Mouse (Mus musculus): ENCODE data around the gene Dpy19l3. TPM values are rescaled to one million over a fixed set of nuclear protein-coding genes. Genes with fewer than 3 reads are reported as not detected.

Gene Dpy19l3
- polyA plus RNA-seq, 1 experiment = 2.3 TPM

DNA sequence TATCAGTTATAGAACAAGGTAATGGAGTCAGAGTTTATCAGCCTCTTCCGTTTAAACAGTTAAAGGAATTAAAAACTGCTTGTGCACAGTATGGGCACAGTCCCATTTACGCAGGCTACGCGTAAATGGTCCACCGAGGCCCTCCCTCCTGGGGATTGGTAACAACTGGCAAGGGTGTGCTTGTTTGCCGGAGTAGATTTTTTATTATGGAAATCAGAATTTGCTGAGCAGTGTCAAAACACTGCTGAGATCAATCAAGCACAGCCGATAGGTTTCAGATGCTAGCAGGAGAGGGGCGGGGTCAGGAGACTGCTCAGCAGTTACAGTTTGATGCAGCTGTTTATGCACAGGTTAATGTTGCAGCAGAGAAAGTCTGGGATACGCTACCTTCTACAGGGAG is 66.0 kb downstream of the Dpy19l3 start:
- WGBS = 82% methylated on average over 9 of the region's 9 CpGs
- Histone ChIP-seq H3K27me3 (ENCODE audit: control insufficient read depth, insufficient read depth, low read length) (no peaks in the 10 kb centered on the region), H3K4me1 (ENCODE audit: control insufficient read depth, insufficient read depth, insufficient read length, low read length) (no peaks in the 10 kb centered on the region), H3K4me3 (ENCODE audit: low read depth, low read length) (no peak overlapping the region), H3K36me3 (ENCODE audit: control insufficient read depth, insufficient read depth, low read length) (no peaks in the 10 kb centered on the region), H3K27ac (ENCODE audit: insufficient read depth, low read depth, low read length) (no peak overlapping the region)
- no peak for TF ChIP-seq POLR2A (IDR thresholded peaks at IDR 0.05; ENCODE audit: low read depth, low read length)
- no peak for TF ChIP-seq CTCF (IDR thresholded peaks at IDR 0.05; ENCODE audit: extremely low read depth, insufficient read length, insufficient replicate concordance, low read depth, low read length)

DNA sequence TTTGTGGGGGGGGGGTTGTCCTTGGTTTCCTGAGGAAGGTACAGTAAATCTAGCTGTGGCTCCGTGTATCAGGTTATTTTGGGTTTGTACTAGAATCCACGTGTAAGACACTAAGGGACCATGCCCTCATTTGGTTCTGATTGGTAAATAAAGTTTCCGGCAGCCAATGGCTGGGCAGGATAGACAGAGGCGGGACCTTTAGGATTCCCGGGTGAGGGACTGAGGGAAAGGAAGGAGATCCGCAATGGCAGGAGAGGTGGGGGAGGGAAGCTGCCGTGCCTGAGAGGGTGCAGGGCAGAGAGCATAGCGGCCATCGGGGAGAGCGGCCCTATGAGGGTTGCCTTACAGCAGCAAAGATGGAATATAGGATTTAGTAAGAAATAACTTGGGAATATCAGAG is 67.0 kb downstream of the Dpy19l3 start:
- no peaks in the 10 kb centered on the region for H3K27me3 ChIP-seq (ENCODE audit: control insufficient read depth, insufficient read depth, low read length)
- 26% methylated on average over 10 of the region's 10 CpGs for WGBS
- H3K4me3 ChIP-seq (ENCODE audit: low read depth, low read length) = no peak overlapping the region
- no peaks in the 10 kb centered on the region for H3K36me3 ChIP-seq (ENCODE audit: control insufficient read depth, insufficient read depth, low read length)
- no peak overlapping the region for H3K27ac ChIP-seq (ENCODE audit: insufficient read depth, low read depth, low read length)
- no peaks in the 10 kb centered on the region for H3K4me1 ChIP-seq (ENCODE audit: control insufficient read depth, insufficient read depth, insufficient read length, low read length)
- TF ChIP-seq POLR2A (IDR thresholded peaks at IDR 0.05; ENCODE audit: low read depth, low read length) = no peak
- no peak for TF ChIP-seq CTCF (IDR thresholded peaks at IDR 0.05; ENCODE audit: extremely low read depth, insufficient read length, insufficient replicate concordance, low read depth, low read length)

DNA sequence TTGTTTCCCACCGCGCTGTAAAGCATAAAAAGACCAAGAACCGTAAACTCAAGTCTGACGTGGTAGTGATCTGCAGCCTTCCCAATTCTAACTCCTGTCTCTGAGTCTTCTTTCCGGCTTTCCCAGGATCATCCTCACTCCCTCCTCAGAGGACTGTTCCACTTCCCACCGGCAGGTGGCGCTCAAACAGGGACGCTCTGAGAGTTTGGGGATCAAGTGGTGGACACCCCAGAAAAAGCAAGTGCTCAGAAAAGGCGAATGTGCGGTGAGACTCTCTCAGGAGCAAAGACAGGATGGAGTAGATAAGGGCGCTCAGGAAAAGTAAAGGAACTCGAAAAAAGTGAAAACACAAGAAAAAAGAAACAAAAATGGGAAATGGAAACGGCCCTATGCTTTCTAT is 67.5 kb downstream of the Dpy19l3 start:
- WGBS = 20% methylated on average over 13 of the region's 13 CpGs
- Histone ChIP-seq H3K4me1 (ENCODE audit: control insufficient read depth, insufficient read depth, insufficient read length, low read length) (no peaks in the 10 kb centered on the region), H3K36me3 (ENCODE audit: control insufficient read depth, insufficient read depth, low read length) (no peaks in the 10 kb centered on the region), H3K27me3 (ENCODE audit: control insufficient read depth, insufficient read depth, low read length) (no peaks in the 10 kb centered on the region), H3K4me3 (ENCODE audit: low read depth, low read length) (no peak overlapping the region), H3K27ac (ENCODE audit: insufficient read depth, low read depth, low read length) (no peak overlapping the region)
- TF ChIP-seq POLR2A (IDR thresholded peaks at IDR 0.05; ENCODE audit: low read depth, low read length) (no peak), CTCF (IDR thresholded peaks at IDR 0.05; ENCODE audit: extremely low read depth, insufficient read length, insufficient replicate concordance, low read depth, low read length) (peak; percentile 94; the same call in 1 of the 2 replicates)

DNA sequence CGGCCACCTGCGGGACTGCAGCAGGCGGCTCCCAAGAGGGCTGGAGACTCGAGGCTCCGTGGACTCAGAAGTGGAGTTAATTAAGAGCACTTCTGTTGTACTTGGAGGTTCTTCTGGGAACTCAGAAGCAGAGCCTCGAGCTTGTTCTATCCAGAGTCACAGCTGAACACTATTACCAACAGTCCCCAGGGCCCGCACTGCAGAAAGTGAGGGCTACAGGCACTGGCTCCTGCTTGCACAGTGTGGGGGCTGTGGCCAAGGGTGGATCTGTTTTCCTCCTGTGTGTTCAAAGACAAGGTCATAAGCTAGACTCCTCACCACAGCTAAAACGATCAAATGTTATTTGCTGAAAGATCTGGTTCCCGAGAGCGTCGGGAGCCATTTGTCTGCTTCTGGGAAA is 68.0 kb downstream of the Dpy19l3 start:
- WGBS = 67% methylated on average over 11 of the region's 11 CpGs
- no peaks in the 10 kb centered on the region; the same call in 1 of the 2 replicates for H3K27me3 ChIP-seq (ENCODE audit: control insufficient read depth, insufficient read depth, low read length)
- H3K4me3 ChIP-seq (ENCODE audit: low read depth, low read length) = no peak overlapping the region
- H3K27ac ChIP-seq (ENCODE audit: insufficient read depth, low read depth, low read length) = no peak overlapping the region
- H3K36me3 ChIP-seq (ENCODE audit: control insufficient read depth, insufficient read depth, low read length) = no peaks in the 10 kb centered on the region
- no peak for TF ChIP-seq POLR2A (IDR thresholded peaks at IDR 0.05; ENCODE audit: low read depth, low read length)
- TF ChIP-seq CTCF (IDR thresholded peaks at IDR 0.05; ENCODE audit: extremely low read depth, insufficient read length, insufficient replicate concordance, low read depth, low read length) = no peak
- H3K4me1 ChIP-seq (ENCODE audit: control insufficient read depth, insufficient read depth, insufficient read length, low read length) = no peaks in the 10 kb centered on the region

DNA sequence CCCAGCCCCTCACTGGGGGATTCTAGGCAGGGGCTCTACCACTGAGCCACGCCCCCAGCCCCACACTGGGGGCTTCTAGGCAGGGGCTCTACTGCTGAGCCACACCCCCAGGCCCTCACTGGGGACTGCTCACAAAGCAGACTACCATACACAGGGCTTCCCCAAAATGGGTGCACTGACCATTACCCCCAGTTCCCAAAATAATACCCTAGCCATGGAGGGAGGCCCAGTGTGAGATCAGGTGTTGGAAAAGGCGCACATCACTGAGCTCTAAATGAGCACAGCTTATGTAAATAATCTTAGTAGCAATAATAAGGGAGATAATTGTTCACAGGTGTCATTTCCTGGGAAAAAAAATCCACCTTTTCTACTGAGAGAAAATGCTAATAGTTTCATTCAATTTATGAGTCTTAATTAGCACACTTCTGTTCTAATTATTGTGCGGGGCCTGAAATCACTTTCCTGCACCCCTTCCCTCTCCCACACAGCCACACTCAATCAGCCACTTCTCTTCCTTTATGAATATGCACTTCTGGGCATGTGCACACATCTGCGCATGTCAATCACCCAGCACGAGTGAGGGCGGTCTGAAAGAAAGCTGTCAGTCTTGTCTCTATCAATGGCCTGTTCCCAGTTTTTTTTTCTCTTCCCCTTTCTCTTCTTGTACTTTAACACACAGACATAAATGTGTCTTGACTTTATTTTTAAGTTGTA is 70.7 kb downstream of the Dpy19l3 start:
- Histone ChIP-seq H3K4me3 (ENCODE audit: low read depth, low read length) (no peak overlapping the region), H3K36me3 (ENCODE audit: control insufficient read depth, insufficient read depth, low read length) (no peaks in the 10 kb centered on the region), H3K27ac (ENCODE audit: insufficient read depth, low read depth, low read length) (no peak overlapping the region), H3K4me1 (ENCODE audit: control insufficient read depth, insufficient read depth, insufficient read length, low read length) (no peaks in the 10 kb centered on the region), H3K27me3 (ENCODE audit: control insufficient read depth, insufficient read depth, low read length) (no peaks in the 10 kb centered on the region; the same call in 1 of the 2 replicates)
- WGBS = 76% methylated on average over 6 of the region's 6 CpGs
- TF ChIP-seq CTCF (IDR thresholded peaks at IDR 0.05; ENCODE audit: extremely low read depth, insufficient read length, insufficient replicate concordance, low read depth, low read length) (no peak), POLR2A (IDR thresholded peaks at IDR 0.05; ENCODE audit: low read depth, low read length) (no peak)

DNA sequence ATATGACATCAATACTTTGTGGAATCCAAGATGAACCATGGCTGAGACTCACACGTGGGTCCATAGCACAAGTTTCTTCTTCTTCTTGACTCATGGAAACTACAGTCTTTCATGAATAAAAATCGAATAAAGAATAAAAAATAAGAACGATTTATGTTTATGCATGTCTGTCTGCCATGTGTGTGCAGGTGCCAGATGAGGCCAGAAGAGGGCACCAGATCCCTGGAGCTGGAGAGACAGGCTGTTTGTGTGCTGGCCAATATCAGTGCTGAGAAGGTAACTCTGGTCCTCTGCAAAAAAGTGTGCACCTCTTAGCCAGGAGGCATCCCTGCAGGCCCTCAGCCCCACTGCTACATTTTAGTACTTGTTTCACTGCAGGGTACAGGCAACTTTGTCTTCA is 72.7 kb downstream of the Dpy19l3 start:
- H3K36me3 ChIP-seq (ENCODE audit: control insufficient read depth, insufficient read depth, low read length) = no peaks in the 10 kb centered on the region
- H3K27me3 ChIP-seq (ENCODE audit: control insufficient read depth, insufficient read depth, low read length) = no peaks in the 10 kb centered on the region; the same call in 1 of the 2 replicates
- 80% methylated on average over 3 of the region's 3 CpGs for WGBS
- H3K4me3 ChIP-seq (ENCODE audit: low read depth, low read length) = no peak overlapping the region
- TF ChIP-seq CTCF (IDR thresholded peaks at IDR 0.05; ENCODE audit: extremely low read depth, insufficient read length, insufficient replicate concordance, low read depth, low read length) = no peak
- TF ChIP-seq POLR2A (IDR thresholded peaks at IDR 0.05; ENCODE audit: low read depth, low read length) = no peak
- H3K27ac ChIP-seq (ENCODE audit: insufficient read depth, low read depth, low read length) = no peak overlapping the region
- no peaks in the 10 kb centered on the region for H3K4me1 ChIP-seq (ENCODE audit: control insufficient read depth, insufficient read depth, insufficient read length, low read length)

DNA sequence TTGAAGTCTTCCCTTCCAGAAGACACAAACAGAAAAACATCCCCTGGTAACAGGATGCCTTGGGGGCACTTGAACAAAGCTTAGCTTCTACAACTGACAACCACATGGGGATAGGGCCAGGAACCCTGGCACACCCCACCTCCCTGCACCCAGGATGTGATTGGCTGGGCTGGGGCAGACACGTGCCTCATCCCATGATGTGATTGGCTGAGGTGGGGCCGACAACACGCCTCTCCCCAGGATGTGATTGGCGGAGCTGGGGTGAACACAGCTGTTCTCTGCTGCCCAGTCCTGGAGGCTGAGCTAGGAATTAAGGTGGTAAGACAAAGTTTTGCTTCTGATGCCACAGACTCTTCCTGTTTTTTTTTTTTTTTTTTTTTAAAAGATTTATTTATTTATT is 75.3 kb downstream of the Dpy19l3 start:
- H3K27me3 ChIP-seq (ENCODE audit: control insufficient read depth, insufficient read depth, low read length) = no peaks in the 10 kb centered on the region; the same call in 1 of the 2 replicates
- H3K36me3 ChIP-seq (ENCODE audit: control insufficient read depth, insufficient read depth, low read length) = no peaks in the 10 kb centered on the region
- TF ChIP-seq POLR2A (IDR thresholded peaks at IDR 0.05; ENCODE audit: low read depth, low read length) (no peak), CTCF (IDR thresholded peaks at IDR 0.05; ENCODE audit: extremely low read depth, insufficient read length, insufficient replicate concordance, low read depth, low read length) (no peak)
- no peaks in the 10 kb centered on the region for H3K4me1 ChIP-seq (ENCODE audit: control insufficient read depth, insufficient read depth, insufficient read length, low read length)
- WGBS = 81% methylated on average over 4 of the region's 4 CpGs
- H3K4me3 ChIP-seq (ENCODE audit: low read depth, low read length) = no peak overlapping the region
- no peak overlapping the region for H3K27ac ChIP-seq (ENCODE audit: insufficient read depth, low read depth, low read length)

All from small intestine, adult 2 months (tissue).